Mouse (Mus musculus) liver, adult (tissue): ENCODE data around the gene Fam168a.

Experiments
- GATA4 ChIP-seq: IDR thresholded peaks from 2 replicates; pipeline ENCODE4 v1.6.1; 2014; ENCODE audit warnings: mild to moderate bottlenecking, low read length; ENCODE audit not compliant: insufficient replicate concordance

The Fam168a gene

GRCm38 (mm10) chr7:100744372-100744771, 37.9 kb downstream of the Fam168a start:
- no peak for TF ChIP-seq GATA4

- no peak for TF ChIP-seq GATA4
These were observed 43.7 kb downstream of the Fam168a start for GRCm38 (mm10) chr7:100750101-100750500.

- no peak for TF ChIP-seq GATA4
These were observed 52.3 kb downstream of the Fam168a start for GRCm38 (mm10) chr7:100758718-100759117.

GRCm38 (mm10) chr7:100762726-100763125, 56.3 kb downstream of the Fam168a start:
- TF ChIP-seq GATA4 = no peak

- no peak for TF ChIP-seq GATA4
These were observed 61.1 kb downstream of the Fam168a start for GRCm38 (mm10) chr7:100767568-100767967.

GRCm38 (mm10) chr7:100768009-100768408, 61.6 kb downstream of the Fam168a start:
- no peak for TF ChIP-seq GATA4

GRCm38 (mm10) chr7:100769534-100770083, 63.2 kb downstream of the Fam168a start:
- TF ChIP-seq GATA4 = no peak

GRCm38 (mm10) chr7:100770669-100771341, 64.4 kb downstream of the Fam168a start:
- no peak for TF ChIP-seq GATA4

GRCm38 (mm10) chr7:100774189-100774588, 67.8 kb downstream of the Fam168a start:
- no peak for TF ChIP-seq GATA4

GRCm38 (mm10) chr7:100775810-100776209, 69.4 kb downstream of the Fam168a start:
- no peak for TF ChIP-seq GATA4

- no peak for TF ChIP-seq GATA4
These were observed 73.8 kb downstream of the Fam168a start for GRCm38 (mm10) chr7:100780192-100780591.

- no peak for TF ChIP-seq GATA4
These were observed 78.2 kb downstream of the Fam168a start for GRCm38 (mm10) chr7:100784650-100785049.

- TF ChIP-seq GATA4 = no peak
These were observed 79.0 kb downstream of the Fam168a start for GRCm38 (mm10) chr7:100785426-100785825.

- TF ChIP-seq GATA4 = no peak
These were observed 79.6 kb downstream of the Fam168a start for GRCm38 (mm10) chr7:100786078-100786477.

- TF ChIP-seq GATA4 = no peak
These were observed 81.9 kb downstream of the Fam168a start for GRCm38 (mm10) chr7:100788291-100788690.

GRCm38 (mm10) chr7:100798810-100799209, 92.4 kb downstream of the Fam168a start:
- no peak for TF ChIP-seq GATA4

GRCm38 (mm10) chr7:100805391-100805790, 99.0 kb downstream of the Fam168a start:
- TF ChIP-seq GATA4 = no peak
